Mouse (Mus musculus) kidney, postnatal 0 days (tissue): Measurements from ENCODE around the gene Gm4312. TPM values are rescaled to one million over a fixed set of nuclear protein-coding genes. Genes with fewer than 3 reads are reported as not detected.

Experiments
- polyA plus RNA-seq: library from polyadenylated mRNA; unstranded; fragments of >200 nt; fragmentation: Nextera tagmentation; extraction: Ambion mirVana; gene quantifications from 2 replicates; pipeline ENCODE4 v1.2.1, GENCODE M21; 2015

Gm4312 gene
- polyA plus RNA-seq, 1 experiment from 2014 or later = not detected

Other genes with a start within 250 kb of the Gm4312 start
- not detected in 2 replicates for gene Gm4301, start 46.9 kb downstream of the Gm4312 start, polyA plus RNA-seq
- not detected in 2 replicates for gene Gm4302, start 41.7 kb downstream of the Gm4312 start, polyA plus RNA-seq
- not detected in 2 replicates for gene Gm4303, start 36.6 kb downstream of the Gm4312 start, polyA plus RNA-seq
- not detected in 2 replicates for gene Gm4305, start 31.5 kb downstream of the Gm4312 start, polyA plus RNA-seq
- gene Gm4307, start 21.2 kb downstream of the Gm4312 start, polyA plus RNA-seq = not detected in 2 replicates
- 13.9 and 15.6 TPM in 2 replicates for gene Tmtc3, start 104.8 kb upstream of the Gm4312 start, polyA plus RNA-seq
- 4.6 and 5.0 TPM in 2 replicates for gene Cep290, start 105.0 kb upstream of the Gm4312 start, polyA plus RNA-seq
- 10.1 and 11.3 TPM in 2 replicates for gene 4930430F08Rik, start 207.9 kb upstream of the Gm4312 start, polyA plus RNA-seq
- gene 1700017N19Rik, start 207.9 kb upstream of the Gm4312 start, polyA plus RNA-seq = not detected in 2 replicates